Mouse (Mus musculus) hindbrain, embryonic 15.5 days (tissue): ENCODE data around the gene Rab5c. TPM values are rescaled to one million over a fixed set of nuclear protein-coding genes. Genes with fewer than 3 reads are reported as not detected.

ENCODE experiments used
- ATAC-seq: fragments of 200-750 bp; cut with Nextera tagmentation; 2 replicates; pipeline ENCODE4 v1.8.0; 2017; ENCODE audit warnings: low read depth, moderate number of reproducible peaks, moderate TSS enrichment; ENCODE audit not compliant: low FRiP score
- H3K27ac ChIP-seq: fragments of 300-500 bp; sonication (generic); replicated peaks from 2 replicates; pipeline ENCODE4 v1.5.1; 2015; ENCODE audit warnings: mild to moderate bottlenecking, inconsistent platforms
- H3K27me3 ChIP-seq: fragments of 300-500 bp; sonication (generic); 2 replicates; pipeline ENCODE4 v1.6.1; 2015; ENCODE audit warnings: control low read depth, inconsistent platforms
- H3K36me3 ChIP-seq: fragments of 300-500 bp; sonication (generic); 2 replicates; pipeline ENCODE4 v1.6.1; 2015; ENCODE audit warnings: control low read depth, inconsistent platforms
- H3K4me1 ChIP-seq: fragments of 300-500 bp; sonication (generic); replicated peaks from 2 replicates; pipeline ENCODE4 v1.6.1; 2015; ENCODE audit warnings: control low read depth, inconsistent platforms
- H3K4me2 ChIP-seq: fragments of 300-500 bp; sonication (generic); 2 replicates; pipeline ENCODE4 v1.6.1; 2015; ENCODE audit warnings: moderate library complexity, mild to moderate bottlenecking, inconsistent platforms
- H3K4me3 ChIP-seq: fragments of 300-500 bp; sonication (generic); 2 replicates; pipeline ENCODE4 v1.5.1; 2015; ENCODE audit warnings: mild to moderate bottlenecking, inconsistent platforms
- H3K9ac ChIP-seq: fragments of 300-500 bp; sonication (generic); 2 replicates; pipeline ENCODE4 v1.6.1; 2015; ENCODE audit warnings: inconsistent platforms
- H3K9me3 ChIP-seq: fragments of 300-500 bp; sonication (generic); 2 replicates; pipeline ENCODE4 v1.6.1; 2016; ENCODE audit warnings: control low read depth, inconsistent platforms
- WGBS: fragments of 180-500 bp; shearing (Covaris S2); methylation state at CpG from one replicate; pipeline ENCODE4 v1.1.7; 2015; 5-methylcytosine and 5-hydroxymethylcytosine counted together
- polyA plus RNA-seq: library from polyadenylated mRNA; unstranded; fragments of >200 nt; fragmentation: Nextera tagmentation; extraction: Ambion mirVana; gene quantifications from 2 replicates; pipeline ENCODE4 v1.2.1, GENCODE M21; 2015

Gene Rab5c
- polyA plus RNA-seq, 1 experiment from 2014 or later = 42.4 TPM

- Histone ChIP-seq H3K4me3 (no peak overlapping the region), H3K4me2 (no peak overlapping the region), H3K9ac (no peak overlapping the region), H3K9me3 (no peaks in the 10 kb centered on the region), H3K4me1 (peaks cover 15% of the 10 kb centered on the region), H3K27ac (no peak overlapping the region), H3K27me3 (no peaks in the 10 kb centered on the region), H3K36me3 (no peaks in the 10 kb centered on the region)
- no peak for ATAC-seq
- 85% methylated on average over 9 of the region's 9 CpGs for WGBS
Measured at GRCm38 (mm10) chr11:100766726-100767125, 28.7 kb upstream of the Rab5c start.

GRCm38 (mm10) chr11:100762831-100763230, 24.8 kb upstream of the Rab5c start, which contains the start of gene Hcrt:
Gene Hcrt (minus strand): TSS chr11:100762931.
- no peak for ATAC-seq
- WGBS = 91% methylated on average over 7 of the region's 7 CpGs
- Histone ChIP-seq H3K4me3 (peak within 1 kb of the TSS; percentile 43), H3K9me3 (no peaks in the 10 kb centered on the region), H3K27me3 (no peaks in the 10 kb centered on the region), H3K27ac (peak within 1 kb of the TSS; percentile 61), H3K4me2 (peak within 1 kb of the TSS; percentile 65), H3K4me1 (peaks cover 35% of the 10 kb centered on the region), H3K9ac (peak within 1 kb of the TSS; percentile 47), H3K36me3 (no peaks in the 10 kb centered on the region)

GRCm38 (mm10) chr11:100761547-100762045, 23.6 kb upstream of the Rab5c start:
- peak; percentile 58 for ATAC-seq
- Histone ChIP-seq H3K9me3 (no peaks in the 10 kb centered on the region), H3K9ac (peak overlapping the region; percentile 47), H3K36me3 (no peaks in the 10 kb centered on the region), H3K4me1 (peaks cover 35% of the 10 kb centered on the region), H3K27me3 (no peaks in the 10 kb centered on the region), H3K4me3 (peak overlapping the region; percentile 43), H3K4me2 (peak overlapping the region; percentile 65), H3K27ac (peak overlapping the region; percentile 61)
- under 1% methylated on average over 27 of the region's 27 CpGs for WGBS

- peaks cover 5% of the 10 kb centered on the region; the same call in 1 of the 2 replicates for H3K36me3 ChIP-seq
- peak within 1 kb of the TSS; percentile 63 for H3K4me2 ChIP-seq
- WGBS = 1% methylated on average over 50 of the region's 51 CpGs
- no peaks in the 10 kb centered on the region for H3K27me3 ChIP-seq
- peak within 1 kb of the TSS; percentile 71 for H3K4me3 ChIP-seq
- H3K4me1 ChIP-seq = peaks cover 35% of the 10 kb centered on the region
- ATAC-seq = peak; percentile 74
- peak within 1 kb of the TSS; percentile 75 for H3K27ac ChIP-seq
- H3K9me3 ChIP-seq = no peaks in the 10 kb centered on the region
- H3K9ac ChIP-seq = peak within 1 kb of the TSS; percentile 77
Measured at GRCm38 (mm10) chr11:100759611-100760233, 21.7 kb upstream of the Rab5c start, which contains the start of gene Kcnh4. Gene Kcnh4 (minus strand): TSS chr11:100759942.

GRCm38 (mm10) chr11:100758707-100759610, 20.9 kb upstream of the Rab5c start:
- 1% methylated on average over 35 of the region's 35 CpGs for WGBS
- no peaks in the 10 kb centered on the region for H3K9me3 ChIP-seq
- H3K9ac ChIP-seq = peak overlapping the region; percentile 77
- H3K27me3 ChIP-seq = no peaks in the 10 kb centered on the region
- H3K36me3 ChIP-seq = peaks cover 9% of the 10 kb centered on the region; the same call in 1 of the 2 replicates
- H3K4me1 ChIP-seq = peaks cover 35% of the 10 kb centered on the region
- ATAC-seq = peak; percentile 39; the same call in 1 of the 2 replicates
- peak overlapping the region; percentile 63 for H3K4me2 ChIP-seq
- H3K27ac ChIP-seq = peak overlapping the region; percentile 75
- peak overlapping the region; percentile 71 for H3K4me3 ChIP-seq

GRCm38 (mm10) chr11:100757566-100757965, 19.6 kb upstream of the Rab5c start:
- peak overlapping the region; percentile 63; the same call in 1 of the 2 replicates for H3K4me2 ChIP-seq

GRCm38 (mm10) chr11:100756476-100756875, 18.5 kb upstream of the Rab5c start:
- Histone ChIP-seq H3K36me3 (peaks cover 17% of the 10 kb centered on the region), H3K4me2 (no peak overlapping the region), H3K9ac (no peak overlapping the region), H3K27me3 (no peaks in the 10 kb centered on the region), H3K9me3 (no peaks in the 10 kb centered on the region), H3K4me3 (no peak overlapping the region), H3K27ac (no peak overlapping the region), H3K4me1 (peaks cover 25% of the 10 kb centered on the region)
- 70% methylated on average over 6 of the region's 6 CpGs for WGBS
- no peak for ATAC-seq

More at GRCm38 (mm10) chr11:100757566-100757965, 19.6 kb upstream of the Rab5c start:
- H3K9me3 ChIP-seq = no peaks in the 10 kb centered on the region
- WGBS = 91% methylated on average over 12 of the region's 12 CpGs
- peaks cover 9% of the 10 kb centered on the region; the same call in 1 of the 2 replicates for H3K36me3 ChIP-seq
- no peak overlapping the region for H3K9ac ChIP-seq
- no peaks in the 10 kb centered on the region for H3K27me3 ChIP-seq
- H3K4me3 ChIP-seq = no peak overlapping the region
- ATAC-seq = no peak
- peaks cover 35% of the 10 kb centered on the region for H3K4me1 ChIP-seq
- no peak overlapping the region for H3K27ac ChIP-seq

GRCm38 (mm10) chr11:100754693-100755057, 16.7 kb upstream of the Rab5c start:
- no peak overlapping the region for H3K4me2 ChIP-seq
- H3K9me3 ChIP-seq = no peaks in the 10 kb centered on the region
- 93% methylated on average over 3 of the region's 3 CpGs for WGBS
- no peak for ATAC-seq
- no peak overlapping the region for H3K9ac ChIP-seq
- H3K27ac ChIP-seq = no peak overlapping the region
- H3K27me3 ChIP-seq = no peaks in the 10 kb centered on the region
- no peak overlapping the region for H3K4me3 ChIP-seq
- H3K4me1 ChIP-seq = peaks cover 13% of the 10 kb centered on the region; the same call in 1 of the 2 replicates
- peaks cover 25% of the 10 kb centered on the region for H3K36me3 ChIP-seq

GRCm38 (mm10) chr11:100754021-100754692, 16.1 kb upstream of the Rab5c start:
- no peak for ATAC-seq
- 85% methylated on average over 12 of the region's 12 CpGs for WGBS
- no peak overlapping the region for H3K4me3 ChIP-seq
- no peak overlapping the region for H3K4me2 ChIP-seq
- H3K9me3 ChIP-seq = no peaks in the 10 kb centered on the region
- peaks cover 7% of the 10 kb centered on the region; the same call in 1 of the 2 replicates for H3K4me1 ChIP-seq
- H3K27ac ChIP-seq = no peak overlapping the region
- no peaks in the 10 kb centered on the region for H3K27me3 ChIP-seq
- H3K36me3 ChIP-seq = peaks cover 25% of the 10 kb centered on the region
- H3K9ac ChIP-seq = no peak overlapping the region

GRCm38 (mm10) chr11:100752294-100752693, 14.3 kb upstream of the Rab5c start:
- Histone ChIP-seq H3K9me3 (no peaks in the 10 kb centered on the region), H3K27ac (no peak overlapping the region), H3K4me1 (no peaks in the 10 kb centered on the region), H3K4me3 (no peak overlapping the region), H3K27me3 (no peaks in the 10 kb centered on the region), H3K36me3 (peaks cover 25% of the 10 kb centered on the region), H3K9ac (no peak overlapping the region), H3K4me2 (no peak overlapping the region)
- no peak for ATAC-seq
- WGBS = 33% methylated on average over 10 of the region's 10 CpGs

- Histone ChIP-seq H3K27me3 (no peaks in the 10 kb centered on the region), H3K36me3 (peaks cover 25% of the 10 kb centered on the region), H3K4me2 (no peak overlapping the region), H3K9ac (no peak overlapping the region), H3K4me1 (no peaks in the 10 kb centered on the region), H3K4me3 (no peak overlapping the region), H3K9me3 (no peaks in the 10 kb centered on the region), H3K27ac (no peak overlapping the region)
- ATAC-seq = no peak
- WGBS = 91% methylated on average over 16 of the region's 16 CpGs
Measured at GRCm38 (mm10) chr11:100750127-100750526, 12.1 kb upstream of the Rab5c start.
